Mouse (Mus musculus): Measurements from ENCODE around the gene Dnmt1. TPM values are rescaled to one million over a fixed set of nuclear protein-coding genes. Genes with fewer than 3 reads are reported as not detected.

The Dnmt1 gene
- total RNA-seq (2014; fragmentation: Nextera tagmentation) (142 and 148 TPM in 2 replicates), total RNA-seq (2017) (167 and 197 TPM in 2 replicates), polyA plus RNA-seq (2012) (178 and 209 TPM in 2 replicates)

DNA sequence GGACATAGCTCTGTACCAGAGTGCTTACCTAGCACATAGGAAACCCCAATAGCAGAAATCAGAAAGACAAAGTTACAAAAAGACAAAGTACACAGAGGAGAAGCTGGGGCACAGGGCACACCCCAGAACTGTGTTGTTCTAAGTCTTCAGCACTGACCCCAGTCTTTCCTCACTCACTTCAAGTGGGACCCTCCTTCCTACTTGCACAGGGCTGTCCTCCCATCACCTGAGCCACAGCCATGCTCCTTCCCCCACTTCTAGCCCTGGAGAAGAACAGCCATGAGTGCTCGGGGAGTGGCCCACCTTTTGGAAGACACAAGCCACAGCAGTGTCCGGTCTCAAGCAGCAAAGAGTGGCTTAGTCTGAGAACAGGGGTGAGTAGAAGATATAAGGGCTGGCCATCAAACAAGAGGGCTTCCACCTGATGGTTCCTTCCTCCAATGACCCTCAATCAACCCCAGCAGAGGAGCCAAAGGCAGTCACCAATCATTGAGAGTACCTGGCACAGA is at the start of gene Dnmt1:
Gene Dnmt1, minus strand, starts transcription at position 459 of the 509 bp plus-strand sequence.
- Histone ChIP-seq H3K4me3 (ENCODE audit: low read depth, low read length) (no peak within 1 kb of the TSS), H3K9me3 (replicated peaks) (no peaks in the 10 kb centered on the region), H3K36me3 (replicated peaks) (no peaks in the 10 kb centered on the region), H3K27me3 (ENCODE audit: insufficient read depth, low read length) (peaks cover 34% of the 10 kb centered on the region), H3K4me1 (ENCODE audit: insufficient read depth, low read depth, low read length) (no peaks in the 10 kb centered on the region)
- DNase-seq (ENCODE audit: low spot score) = no peak
- no peak for TF ChIP-seq CTCF (IDR thresholded peaks at IDR 0.05; ENCODE audit: low read depth, low read length)
- TF ChIP-seq GATA2 (IDR thresholded peaks at IDR 0.05; ENCODE audit: borderline replicate concordance, low read depth, low read length) = no peak
- TF ChIP-seq TAL1 (conservative IDR thresholded peaks at IDR 0.05; ENCODE audit: low read depth, low read length) = no peak
- no peak for TF ChIP-seq GATA1 (IDR thresholded peaks at IDR 0.05; ENCODE audit: borderline replicate concordance, low read length)
- TF ChIP-seq POLR2AphosphoS5 (IDR thresholded peaks at IDR 0.05; ENCODE audit: insufficient replicate concordance, low read depth, low read length) = no peak
- no peak for ATAC-seq (ENCODE audit: extremely low read depth, insufficient number of reproducible peaks, low FRiP score, poor library complexity, severe bottlenecking)

DNA sequence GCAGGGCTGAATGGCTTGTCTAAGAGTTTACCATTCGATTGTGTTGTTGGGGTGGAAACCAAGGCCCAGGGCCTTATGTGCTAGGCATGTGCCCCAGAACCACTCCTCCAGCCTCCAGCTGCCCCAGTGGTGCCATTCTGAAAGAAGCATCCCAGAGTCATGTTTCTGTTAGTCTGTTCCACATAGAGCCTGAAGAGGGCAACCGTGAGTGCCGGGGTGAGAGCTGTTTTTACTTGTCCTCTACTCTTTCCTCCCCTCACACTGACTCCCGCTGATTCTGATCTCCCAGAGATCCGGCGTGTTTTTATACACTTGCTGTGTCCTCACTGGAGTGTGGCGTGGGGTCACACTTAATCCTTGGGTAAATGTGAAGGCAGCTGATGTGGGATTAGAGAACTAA is 48.3 kb upstream of the Dnmt1 start:
- ATAC-seq (ENCODE audit: extremely low read depth, insufficient number of reproducible peaks, low FRiP score, poor library complexity, severe bottlenecking) = no peak
- no peak for DNase-seq (ENCODE audit: low spot score)
- H3K4me1 ChIP-seq (ENCODE audit: insufficient read depth, low read depth, low read length) = peaks cover 37% of the 10 kb centered on the region
- H3K4me3 ChIP-seq (ENCODE audit: low read depth, low read length) = no peak overlapping the region
- peaks cover 56% of the 10 kb centered on the region for H3K36me3 ChIP-seq (replicated peaks)
- no peaks in the 10 kb centered on the region for H3K9me3 ChIP-seq (replicated peaks)
- TF ChIP-seq GATA1 (IDR thresholded peaks at IDR 0.05; ENCODE audit: borderline replicate concordance, low read length) (no peak), CTCF (IDR thresholded peaks at IDR 0.05; ENCODE audit: low read depth, low read length) (no peak), POLR2AphosphoS5 (IDR thresholded peaks at IDR 0.05; ENCODE audit: insufficient replicate concordance, low read depth, low read length) (no peak), TAL1 (conservative IDR thresholded peaks at IDR 0.05; ENCODE audit: low read depth, low read length) (no peak), GATA2 (IDR thresholded peaks at IDR 0.05; ENCODE audit: borderline replicate concordance, low read depth, low read length) (no peak)
- no peaks in the 10 kb centered on the region for H3K27me3 ChIP-seq (ENCODE audit: insufficient read depth, low read length)

GRCm38 (mm10) chr9:21007313-21007952 is 47.7 kb upstream of the Dnmt1 start:
- Histone ChIP-seq H3K27me3 (ENCODE audit: insufficient read depth, low read length) (no peaks in the 10 kb centered on the region), H3K9me3 (replicated peaks) (no peaks in the 10 kb centered on the region), H3K4me3 (ENCODE audit: low read depth, low read length) (no peak overlapping the region), H3K36me3 (replicated peaks) (peaks cover 56% of the 10 kb centered on the region), H3K4me1 (ENCODE audit: insufficient read depth, low read depth, low read length) (peaks cover 35% of the 10 kb centered on the region)
- no peak for ATAC-seq (ENCODE audit: extremely low read depth, insufficient number of reproducible peaks, low FRiP score, poor library complexity, severe bottlenecking)
- TF ChIP-seq TAL1 (conservative IDR thresholded peaks at IDR 0.05; ENCODE audit: low read depth, low read length) (no peak), POLR2AphosphoS5 (IDR thresholded peaks at IDR 0.05; ENCODE audit: insufficient replicate concordance, low read depth, low read length) (no peak), GATA2 (IDR thresholded peaks at IDR 0.05; ENCODE audit: borderline replicate concordance, low read depth, low read length) (no peak), CTCF (IDR thresholded peaks at IDR 0.05; ENCODE audit: low read depth, low read length) (no peak), GATA1 (IDR thresholded peaks at IDR 0.05; ENCODE audit: borderline replicate concordance, low read length) (no peak)
- DNase-seq (ENCODE audit: low spot score) = no peak

GRCm38 (mm10) chr9:21002627-21003551 is 43.2 kb upstream of the Dnmt1 start, which contains the start of gene Mrpl4:
Mrpl4 (plus strand) TSS chr9:21002738.
- Histone ChIP-seq H3K27me3 (ENCODE audit: insufficient read depth, low read length) (no peaks in the 10 kb centered on the region), H3K36me3 (replicated peaks) (peaks cover 45% of the 10 kb centered on the region), H3K4me1 (ENCODE audit: insufficient read depth, low read depth, low read length) (peaks cover 26% of the 10 kb centered on the region), H3K4me3 (ENCODE audit: low read depth, low read length) (peak within 1 kb of the TSS; percentile 85), H3K9me3 (replicated peaks) (no peaks in the 10 kb centered on the region)
- ATAC-seq (ENCODE audit: extremely low read depth, insufficient number of reproducible peaks, low FRiP score, poor library complexity, severe bottlenecking) (peak; percentile 56), DNase-seq (ENCODE audit: low spot score) (peak; percentile 69)
- no peak for TF ChIP-seq CTCF (IDR thresholded peaks at IDR 0.05; ENCODE audit: low read depth, low read length)
- TF ChIP-seq POLR2AphosphoS5 (IDR thresholded peaks at IDR 0.05; ENCODE audit: insufficient replicate concordance, low read depth, low read length) = no peak
- TF ChIP-seq GATA2 (IDR thresholded peaks at IDR 0.05; ENCODE audit: borderline replicate concordance, low read depth, low read length) = no peak
- no peak for TF ChIP-seq TAL1 (conservative IDR thresholded peaks at IDR 0.05; ENCODE audit: low read depth, low read length)
- TF ChIP-seq GATA1 (IDR thresholded peaks at IDR 0.05; ENCODE audit: borderline replicate concordance, low read length) = no peak

DNA sequence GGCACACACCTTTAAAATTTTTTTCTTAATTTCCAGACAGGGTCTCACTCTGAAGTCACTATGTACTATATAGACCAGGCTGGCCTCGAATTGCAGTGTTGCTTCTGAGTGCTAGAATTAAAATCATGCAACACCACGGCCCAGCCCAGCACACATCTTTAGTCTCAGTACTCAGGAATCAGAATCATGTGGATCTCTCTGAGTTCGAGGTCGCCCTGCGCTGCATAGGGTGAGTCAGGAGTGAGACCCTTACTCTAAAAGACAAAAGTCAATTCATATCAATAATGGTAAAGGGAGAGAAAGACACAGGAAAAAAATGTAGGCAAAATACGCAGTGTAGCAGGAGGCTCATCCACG is 42.6 kb upstream of the Dnmt1 start:
- Histone ChIP-seq H3K4me3 (ENCODE audit: low read depth, low read length) (peak overlapping the region; percentile 85), H3K9me3 (replicated peaks) (no peaks in the 10 kb centered on the region), H3K27me3 (ENCODE audit: insufficient read depth, low read length) (no peaks in the 10 kb centered on the region), H3K4me1 (ENCODE audit: insufficient read depth, low read depth, low read length) (peaks cover 32% of the 10 kb centered on the region), H3K36me3 (replicated peaks) (peaks cover 38% of the 10 kb centered on the region)
- no peak for ATAC-seq (ENCODE audit: extremely low read depth, insufficient number of reproducible peaks, low FRiP score, poor library complexity, severe bottlenecking)
- TF ChIP-seq GATA1 (IDR thresholded peaks at IDR 0.05; ENCODE audit: borderline replicate concordance, low read length) (no peak), GATA2 (IDR thresholded peaks at IDR 0.05; ENCODE audit: borderline replicate concordance, low read depth, low read length) (no peak), POLR2AphosphoS5 (IDR thresholded peaks at IDR 0.05; ENCODE audit: insufficient replicate concordance, low read depth, low read length) (no peak), CTCF (IDR thresholded peaks at IDR 0.05; ENCODE audit: low read depth, low read length) (no peak), TAL1 (conservative IDR thresholded peaks at IDR 0.05; ENCODE audit: low read depth, low read length) (no peak)
- DNase-seq (ENCODE audit: low spot score) = no peak

All from G1E (cell line).